Mouse (Mus musculus) liver, embryonic 16.5 days (tissue): ENCODE results near the gene Ccdc194. TPM values are rescaled to one million over a fixed set of nuclear protein-coding genes. Genes with fewer than 3 reads are reported as not detected.

Source experiments
- ATAC-seq: fragments of 200-750 bp; cut with Nextera tagmentation; 2 replicates; pipeline ENCODE4 v1.8.0; 2017; ENCODE audit warnings: low read depth, mild to moderate bottlenecking, moderate number of reproducible peaks, moderate library complexity
- H3K27ac ChIP-seq: fragments of 300-500 bp; sonication (generic); 2 replicates; pipeline ENCODE4 v1.5.1; 2014; ENCODE audit warnings: mild to moderate bottlenecking, low read length
- H3K27me3 ChIP-seq: fragments of 300-500 bp; sonication (generic); 2 replicates; pipeline ENCODE4 v1.6.1; 2014; ENCODE audit warnings: low read depth, low read length, mixed read lengths; ENCODE audit not compliant: control insufficient read depth, insufficient read depth
- H3K36me3 ChIP-seq: fragments of 300-500 bp; sonication (generic); 2 replicates; pipeline ENCODE4 v1.6.1; 2014; ENCODE audit warnings: mild to moderate bottlenecking; ENCODE audit not compliant: control insufficient read depth, insufficient read depth
- H3K4me1 ChIP-seq: fragments of 300-500 bp; sonication (generic); 2 replicates; pipeline ENCODE4 v1.6.1; 2014; ENCODE audit warnings: low read depth, low read length, mixed read lengths; ENCODE audit not compliant: control insufficient read depth
- H3K4me2 ChIP-seq: fragments of 300-500 bp; sonication (generic); 2 replicates; pipeline ENCODE4 v1.6.1; 2014; ENCODE audit warnings: low read depth, low read length, mixed read lengths
- H3K4me3 ChIP-seq: fragments of 300-500 bp; sonication (generic); 2 replicates; pipeline ENCODE4 v1.5.1; 2014; ENCODE audit warnings: low read depth, mild to moderate bottlenecking, low read length
- H3K9ac ChIP-seq: fragments of 300-500 bp; sonication (generic); 2 replicates; pipeline ENCODE4 v1.6.1; 2014; ENCODE audit warnings: low read depth, low read length
- H3K9me3 ChIP-seq: fragments of 300-500 bp; sonication (generic); replicated peaks from 2 replicates; pipeline ENCODE4 v1.6.1; 2016; ENCODE audit warnings: low read length; ENCODE audit not compliant: control insufficient read depth
- WGBS: fragments of 180-500 bp; shearing (Covaris S2); extraction: QIAGEN DNeasy Blood & Tissue Kit; methylation state at CpG from one replicate; pipeline ENCODE4 v1.1.7; 2014; ENCODE audit not compliant: insufficient replicate concordance; 5-methylcytosine and 5-hydroxymethylcytosine counted together
- polyA plus RNA-seq: library from polyadenylated mRNA; unstranded; fragments of >200 nt; fragmentation: Nextera tagmentation; extraction: Ambion mirVana; gene quantifications from 2 replicates; pipeline ENCODE4 v1.2.1, GENCODE M21; 2015

Ccdc194 gene
- polyA plus RNA-seq, 1 experiment from 2014 or later, result 0.19 TPM

- H3K27ac ChIP-seq, result peak overlapping the region; percentile 70
- H3K36me3 ChIP-seq, result peaks cover 3% of the 10 kb centered on the region
- peak overlapping the region; percentile 93 for H3K4me3 ChIP-seq
- H3K9ac ChIP-seq, result peak overlapping the region; percentile 91
- ATAC-seq, result no peak
- no peaks in the 10 kb centered on the region for H3K9me3 ChIP-seq
- H3K27me3 ChIP-seq, result no peaks in the 10 kb centered on the region
- 83% methylated on average over 3 of the region's 3 CpGs for WGBS
- peaks cover 26% of the 10 kb centered on the region for H3K4me1 ChIP-seq
- peak overlapping the region; percentile 97 for H3K4me2 ChIP-seq
Measured at GRCm38 (mm10) chr8:71470146-71470912, 55.2 kb downstream of the Ccdc194 start.

Other genes starting within 250 kb of the Ccdc194 start
- 40.7 and 41.2 TPM in 2 replicates for gene Use1, start 158.9 kb downstream of the Ccdc194 start, polyA plus RNA-seq
- 3.9 and 4.7 TPM in 2 replicates for gene Ocel1, start 154.4 kb downstream of the Ccdc194 start, polyA plus RNA-seq
- 13.9 and 17.2 TPM in 2 replicates for gene Nr2f6, start 143.8 kb downstream of the Ccdc194 start, polyA plus RNA-seq
- gene Ushbp1, start 129.9 kb downstream of the Ccdc194 start, polyA plus RNA-seq, result 4.2 and 4.3 TPM in 2 replicates
- 46.6 and 48.2 TPM in 2 replicates for gene Babam1, start 128.8 kb downstream of the Ccdc194 start, polyA plus RNA-seq
- gene Ankle1, start 119.7 kb downstream of the Ccdc194 start, polyA plus RNA-seq, result 39.8 and 48.1 TPM in 2 replicates
- gene Abhd8, start 62.1 kb downstream of the Ccdc194 start, polyA plus RNA-seq, result 5.0 and 5.7 TPM in 2 replicates
- 87.3 and 88.6 TPM in 2 replicates for gene Mrpl34, start 60.8 kb downstream of the Ccdc194 start, polyA plus RNA-seq
- gene Dda1, start 56.5 kb downstream of the Ccdc194 start, polyA plus RNA-seq, result 32.1 and 32.8 TPM in 2 replicates
- gene Ano8, start 39.7 kb downstream of the Ccdc194 start, polyA plus RNA-seq, result 0.07 and 0.14 TPM in 2 replicates
- gene Gtpbp3, start 37.6 kb downstream of the Ccdc194 start, polyA plus RNA-seq, result 5.3 and 5.4 TPM in 2 replicates
- 18.2 and 20.3 TPM in 2 replicates for gene Plvap, start 14.0 kb downstream of the Ccdc194 start, polyA plus RNA-seq
- 24.5 and 27.0 TPM in 2 replicates for gene Bst2, start 11.7 kb upstream of the Ccdc194 start, polyA plus RNA-seq
- 30.2 and 32.5 TPM in 2 replicates for gene Mvb12a, start 17.2 kb upstream of the Ccdc194 start, polyA plus RNA-seq
- 0.55 and 0.67 TPM in 2 replicates for gene Tmem221, start 33.2 kb upstream of the Ccdc194 start, polyA plus RNA-seq
- gene Nxnl1, start 40.9 kb upstream of the Ccdc194 start, polyA plus RNA-seq, result 0.05 TPM in 1 of 2 replicates, not detected in the other
- gene Slc27a1, start 43.2 kb upstream of the Ccdc194 start, polyA plus RNA-seq, result 2.8 and 3.2 TPM in 2 replicates
- 81.3 and 93.9 TPM in 2 replicates for gene Pgls, start 66.5 kb upstream of the Ccdc194 start, polyA plus RNA-seq
- gene Fam129c, start 71.9 kb upstream of the Ccdc194 start, polyA plus RNA-seq, result 1.6 and 2.1 TPM in 2 replicates
- 18.5 and 22.5 TPM in 2 replicates for gene Colgalt1, start 85.3 kb upstream of the Ccdc194 start, polyA plus RNA-seq
- gene Unc13a, start 146.0 kb upstream of the Ccdc194 start, polyA plus RNA-seq, result 0.15 and 0.20 TPM in 2 replicates
- gene Jak3, start 150.6 kb upstream of the Ccdc194 start, polyA plus RNA-seq, result 5.7 and 6.3 TPM in 2 replicates
- gene Insl3, start 163.5 kb upstream of the Ccdc194 start, polyA plus RNA-seq, result 1.6 and 2.2 TPM in 2 replicates
- 4.9 and 5.5 TPM in 2 replicates for gene B3gnt3, start 176.1 kb upstream of the Ccdc194 start, polyA plus RNA-seq
- gene Fcho1, start 200.0 kb upstream of the Ccdc194 start, polyA plus RNA-seq, result 21.1 and 24.5 TPM in 2 replicates